Mouse (Mus musculus) liver, embryonic 14.5 days (tissue): ENCODE results near the gene Olfr1122. TPM values are rescaled to one million over a fixed set of nuclear protein-coding genes. Genes with fewer than 3 reads are reported as not detected.
"Not testable (repeated sequence)": the region's sequence is repeated elsewhere in the genome, so short reads cannot be mapped to it uniquely, and the experiment has no call there.

Experiments used
- ATAC-seq: fragments of 200-750 bp; cut with Nextera tagmentation; 2 replicates; pipeline ENCODE4 v1.8.0; 2017; ENCODE audit warnings: moderate number of reproducible peaks, mild to moderate bottlenecking, moderate library complexity; ENCODE audit not compliant: insufficient read depth
- DNase-seq, 3 experiments: peaks; one replicate each; pipeline ENCODE4 v3.0.0-alpha.2; 2012 to 2013; ENCODE audit warnings: low read depth in 3 of 3, low spot score in 3 of 3
- H3K27ac ChIP-seq: fragments of 300-500 bp; sonication (generic); 2 replicates; pipeline ENCODE4 v1.5.1; 2014; ENCODE audit warnings: moderate library complexity, mild to moderate bottlenecking, control low read depth, inconsistent platforms
- H3K27me3 ChIP-seq: fragments of 300-500 bp; sonication (generic); 2 replicates; pipeline ENCODE4 v1.6.1; 2014; ENCODE audit warnings: mild to moderate bottlenecking, low read length, moderate library complexity; ENCODE audit not compliant: control insufficient read depth, insufficient read depth
- H3K36me3 ChIP-seq: fragments of 300-500 bp; sonication (generic); replicated peaks from 2 replicates; pipeline ENCODE4 v1.6.1; 2014; ENCODE audit warnings: low read depth; ENCODE audit not compliant: control insufficient read depth, insufficient read depth
- H3K4me1 ChIP-seq, 2 experiments: fragments of 200-500 bp in 1 of 2; fragments of 300-500 bp in 1 of 2; sonication (generic) in 1 of 2; replicated peaks; 2 replicates each; pipeline ENCODE4 v1.6.1; 2012 to 2014; ENCODE audit warnings: antibody characterized with exemption in 1 of 2, inconsistent platforms in 1 of 2, low read length in 1 of 2; ENCODE audit not compliant: control insufficient read depth in 2 of 2, insufficient read depth in 2 of 2
- H3K4me2 ChIP-seq: fragments of 300-500 bp; sonication (generic); 2 replicates; pipeline ENCODE4 v1.6.1; 2014; ENCODE audit warnings: low read depth, mild to moderate bottlenecking, control low read depth, moderate library complexity
- H3K4me3 ChIP-seq, 2 experiments: fragments of 200-500 bp in 1 of 2; fragments of 300-500 bp in 1 of 2; sonication (generic) in 1 of 2; 2 replicates each; pipeline ENCODE4 v1.5.1; 2012 to 2014; ENCODE audit warnings: low read depth in 2 of 2, low read length in 2 of 2, mild to moderate bottlenecking in 2 of 2, control low read depth in 1 of 2, inconsistent platforms in 1 of 2, moderate library complexity in 1 of 2; ENCODE audit not compliant: insufficient read depth in 1 of 2
- H3K9ac ChIP-seq: fragments of 300-500 bp; sonication (generic); replicated peaks from 2 replicates; pipeline ENCODE4 v1.6.1; 2014; ENCODE audit warnings: mild to moderate bottlenecking, control low read depth, moderate library complexity
- H3K9me3 ChIP-seq: fragments of 300-500 bp; sonication (generic); 2 replicates; pipeline ENCODE4 v1.6.1; 2016; ENCODE audit warnings: low read length, mixed read lengths; ENCODE audit not compliant: control insufficient read depth
- CTCF ChIP-seq: IDR thresholded peaks from 2 replicates; pipeline ENCODE4 v1.5.1; 2016; ENCODE audit warnings: antibody characterized with exemption, low read depth, control low read depth
- EP300 ChIP-seq: IDR thresholded peaks from 2 replicates; pipeline ENCODE4 v1.6.1; 2016; ENCODE audit warnings: antibody characterized with exemption, low read depth
- WGBS: fragments of 180-500 bp; shearing (Covaris S2); extraction: QIAGEN DNeasy Blood & Tissue Kit; methylation state at CpG from one replicate; pipeline ENCODE4 v1.1.7; 2014; ENCODE audit not compliant: insufficient replicate concordance; 5-methylcytosine and 5-hydroxymethylcytosine counted together
- polyA plus RNA-seq, 2 experiments: library from polyadenylated mRNA; depleted of rRNA in 1 of 2; stranded (reverse) in 1 of 2; unstranded in 1 of 2; fragments of >200 nt; fragmentation: Nextera tagmentation in 1 of 2; extraction: Ambion mirVana in 1 of 2; gene quantifications; 2 replicates each; pipeline versions ENCODE4 v1.2.1 to v1.2.3; 2012 to 2014

The Olfr1122 gene
- polyA plus RNA-seq (2012; rRNA removed) (not detected in 2 replicates), polyA plus RNA-seq (2014; fragmentation: Nextera tagmentation; extraction: Ambion mirVana) (not detected in 2 replicates)

GRCm38 (mm10) chr2:87385549-87385948 is at the start of gene Olfr1122:
TSS of gene Olfr1122 (plus strand) at chr2:87385849.
- no peaks in the 10 kb centered on the region for H3K27me3 ChIP-seq
- H3K9me3 ChIP-seq: no peaks in the 10 kb centered on the region
- H3K4me3 ChIP-seq: no peak within 1 kb of the TSS
- TF ChIP-seq CTCF (no peak), EP300 (no peak)
- H3K9ac ChIP-seq: no peak within 1 kb of the TSS
- no peaks in the 10 kb centered on the region for H3K4me1 ChIP-seq
- DNase-seq (no peak), ATAC-seq (no peak)
- no peak within 1 kb of the TSS for H3K27ac ChIP-seq
- no peaks in the 10 kb centered on the region for H3K36me3 ChIP-seq
- WGBS: 72% methylated on average over 2 of the region's 2 CpGs
- H3K4me2 ChIP-seq: no peak within 1 kb of the TSS

GRCm38 (mm10) chr2:87354515-87354914 is 31.1 kb upstream of the Olfr1122 start, which contains the start of gene Olfr1120:
TSS of gene Olfr1120 (plus strand) at chr2:87354815.
- Histone ChIP-seq H3K9me3 (no peaks in the 10 kb centered on the region), H3K27ac (no peak within 1 kb of the TSS), H3K4me3 (no peak within 1 kb of the TSS), H3K27me3 (no peaks in the 10 kb centered on the region), H3K36me3 (no peaks in the 10 kb centered on the region), H3K4me2 (no peak within 1 kb of the TSS), H3K9ac (no peak within 1 kb of the TSS), H3K4me1 (no peaks in the 10 kb centered on the region)
- TF ChIP-seq EP300 (no peak), CTCF (no peak)
- 31% methylated on average over 2 of the region's 2 CpGs for WGBS
- DNase-seq (no peak), ATAC-seq (no peak)

GRCm38 (mm10) chr2:87360121-87360520 is 25.5 kb upstream of the Olfr1122 start:
- H3K4me2 ChIP-seq, H3K4me3 ChIP-seq, DNase-seq, H3K9me3 ChIP-seq, H3K27ac ChIP-seq, H3K27me3 ChIP-seq, H3K4me1 ChIP-seq, H3K36me3 ChIP-seq, H3K9ac ChIP-seq, ATAC-seq: not testable (repeated sequence)
- 82% methylated on average over 2 of the region's 2 CpGs for WGBS

GRCm38 (mm10) chr2:87369595-87369994 is 16.1 kb upstream of the Olfr1122 start, which contains the start of gene Olfr1121:
TSS of gene Olfr1121 (plus strand) at chr2:87369895.
- H3K9ac ChIP-seq: no peak within 1 kb of the TSS
- 15% methylated on average over 1 of the region's 1 CpGs for WGBS
- H3K4me2 ChIP-seq: no peak within 1 kb of the TSS
- H3K27me3 ChIP-seq: no peaks in the 10 kb centered on the region
- H3K36me3 ChIP-seq: no peaks in the 10 kb centered on the region
- H3K4me3 ChIP-seq: no peak within 1 kb of the TSS
- no peak for DNase-seq
- no peaks in the 10 kb centered on the region for H3K4me1 ChIP-seq
- H3K9me3 ChIP-seq: no peaks in the 10 kb centered on the region
- no peak within 1 kb of the TSS for H3K27ac ChIP-seq
- TF ChIP-seq CTCF: no peak
- TF ChIP-seq EP300: no peak
- no peak for ATAC-seq

- DNase-seq: no peak
- Histone ChIP-seq H3K27me3 (no peaks in the 10 kb centered on the region), H3K4me1 (no peaks in the 10 kb centered on the region), H3K9ac (no peak overlapping the region), H3K27ac (no peak overlapping the region), H3K4me2 (no peak overlapping the region), H3K36me3 (no peaks in the 10 kb centered on the region), H3K9me3 (no peaks in the 10 kb centered on the region), H3K4me3 (no peak overlapping the region)
- no peak for TF ChIP-seq EP300
- no peak for TF ChIP-seq CTCF
- WGBS: 72% methylated on average over 4 of the region's 4 CpGs
- ATAC-seq: no peak
These were observed 13.9 kb upstream of the Olfr1122 start for GRCm38 (mm10) chr2:87371726-87372125.
